Mouse (Mus musculus): Measurements from ENCODE around the gene Slc22a4. TPM values are rescaled to one million over a fixed set of nuclear protein-coding genes. Genes with fewer than 3 reads are reported as not detected.

The Slc22a4 gene
- polyA plus RNA-seq, 2 experiments: 2.7 to 5.2 TPM

GRCm38 (mm10) chr11:54065106-54065914 lies 37.4 kb upstream of the Slc22a4 start:
- Histone ChIP-seq H3K36me3 (ENCODE audit: control insufficient read depth, insufficient read depth, low read length) (peaks cover 23% of the 10 kb centered on the region), H3K9me3 (ENCODE audit: control insufficient read depth, low read length) (no peaks in the 10 kb centered on the region), H3K4me1 (ENCODE audit: control insufficient read depth, insufficient read depth, low read length) (peaks cover 73% of the 10 kb centered on the region), H3K27ac (replicated peaks; ENCODE audit: low read depth, low read length) (no peak overlapping the region), H3K4me2 (replicated peaks; ENCODE audit: low read depth, low read length, severe bottlenecking) (no peak overlapping the region), H3K4me3 (replicated peaks; ENCODE audit: low read length) (no peak overlapping the region), H3K27me3 (ENCODE audit: control insufficient read depth, insufficient read depth, low read length) (no peaks in the 10 kb centered on the region), H3K9ac (ENCODE audit: low read depth, low read length, severe bottlenecking) (no peak overlapping the region)
- DNase-seq (ENCODE audit: low spot score): no peak
- TF ChIP-seq POLR2A (IDR thresholded peaks at IDR 0.05; ENCODE audit: borderline replicate concordance, extremely low read depth, insufficient read depth, insufficient read length): no peak
- 87% methylated on average over 12 of the region's 12 CpGs for WGBS
- ATAC-seq (ENCODE audit: low FRiP score, low read depth): no peak

- Histone ChIP-seq H3K36me3 (ENCODE audit: control insufficient read depth, insufficient read depth, low read length) (peaks cover 26% of the 10 kb centered on the region), H3K27ac (replicated peaks; ENCODE audit: low read depth, low read length) (no peak overlapping the region), H3K9ac (ENCODE audit: low read depth, low read length, severe bottlenecking) (no peak overlapping the region), H3K4me2 (replicated peaks; ENCODE audit: low read depth, low read length, severe bottlenecking) (no peak overlapping the region), H3K4me1 (ENCODE audit: control insufficient read depth, insufficient read depth, low read length) (peaks cover 78% of the 10 kb centered on the region), H3K4me3 (replicated peaks; ENCODE audit: low read length) (no peak overlapping the region), H3K27me3 (ENCODE audit: control insufficient read depth, insufficient read depth, low read length) (no peaks in the 10 kb centered on the region), H3K9me3 (ENCODE audit: control insufficient read depth, low read length) (no peaks in the 10 kb centered on the region)
- DNase-seq (ENCODE audit: low spot score) (no peak), ATAC-seq (ENCODE audit: low FRiP score, low read depth) (no peak)
- WGBS: 92% methylated on average over 3 of the region's 3 CpGs
- no peak for TF ChIP-seq POLR2A (IDR thresholded peaks at IDR 0.05; ENCODE audit: borderline replicate concordance, extremely low read depth, insufficient read depth, insufficient read length)
These were observed 36.6 kb upstream of the Slc22a4 start for GRCm38 (mm10) chr11:54064412-54064978.

GRCm38 (mm10) chr11:54063472-54063775 lies 35.5 kb upstream of the Slc22a4 start:
- peaks cover 87% of the 10 kb centered on the region for H3K4me1 ChIP-seq (ENCODE audit: control insufficient read depth, insufficient read depth, low read length)
- DNase-seq (ENCODE audit: low spot score) (no peak), ATAC-seq (ENCODE audit: low FRiP score, low read depth) (no peak)
- no peak overlapping the region for H3K4me3 ChIP-seq (replicated peaks; ENCODE audit: low read length)
- no peak overlapping the region for H3K4me2 ChIP-seq (replicated peaks; ENCODE audit: low read depth, low read length, severe bottlenecking)
- no peak for TF ChIP-seq POLR2A (IDR thresholded peaks at IDR 0.05; ENCODE audit: borderline replicate concordance, extremely low read depth, insufficient read depth, insufficient read length)
- no peaks in the 10 kb centered on the region for H3K27me3 ChIP-seq (ENCODE audit: control insufficient read depth, insufficient read depth, low read length)
- no peak overlapping the region for H3K9ac ChIP-seq (ENCODE audit: low read depth, low read length, severe bottlenecking)
- 72% methylated on average over 10 of the region's 10 CpGs for WGBS
- H3K36me3 ChIP-seq (ENCODE audit: control insufficient read depth, insufficient read depth, low read length): peaks cover 30% of the 10 kb centered on the region
- 0 out of 2 replicates have a peak overlapping the region, but pooled peaks have one; percentile 52 for H3K27ac ChIP-seq (replicated peaks; ENCODE audit: low read depth, low read length)
- H3K9me3 ChIP-seq (ENCODE audit: control insufficient read depth, low read length): no peaks in the 10 kb centered on the region

GRCm38 (mm10) chr11:54062753-54063471 lies 35.0 kb upstream of the Slc22a4 start:
- H3K9ac ChIP-seq (ENCODE audit: low read depth, low read length, severe bottlenecking): no peak overlapping the region
- peaks cover 89% of the 10 kb centered on the region for H3K4me1 ChIP-seq (ENCODE audit: control insufficient read depth, insufficient read depth, low read length)
- TF ChIP-seq POLR2A (IDR thresholded peaks at IDR 0.05; ENCODE audit: borderline replicate concordance, extremely low read depth, insufficient read depth, insufficient read length): no peak
- ATAC-seq (ENCODE audit: low FRiP score, low read depth) (no peak), DNase-seq (ENCODE audit: low spot score) (peak; percentile 61)
- 58% methylated on average over 9 of the region's 9 CpGs for WGBS
- H3K36me3 ChIP-seq (ENCODE audit: control insufficient read depth, insufficient read depth, low read length): peaks cover 30% of the 10 kb centered on the region
- H3K27ac ChIP-seq (replicated peaks; ENCODE audit: low read depth, low read length): peak overlapping the region; percentile 52
- H3K4me2 ChIP-seq (replicated peaks; ENCODE audit: low read depth, low read length, severe bottlenecking): no peak overlapping the region
- no peaks in the 10 kb centered on the region for H3K27me3 ChIP-seq (ENCODE audit: control insufficient read depth, insufficient read depth, low read length)
- no peaks in the 10 kb centered on the region for H3K9me3 ChIP-seq (ENCODE audit: control insufficient read depth, low read length)
- no peak overlapping the region for H3K4me3 ChIP-seq (replicated peaks; ENCODE audit: low read length)

GRCm38 (mm10) chr11:54062086-54062752 lies 34.3 kb upstream of the Slc22a4 start:
- no peak for ATAC-seq (ENCODE audit: low FRiP score, low read depth)
- peak overlapping the region; percentile 52 for H3K27ac ChIP-seq (replicated peaks; ENCODE audit: low read depth, low read length)

More at GRCm38 (mm10) chr11:54062086-54062752, 34.3 kb upstream of the Slc22a4 start:
- no peak overlapping the region for H3K4me2 ChIP-seq (replicated peaks; ENCODE audit: low read depth, low read length, severe bottlenecking)
- no peaks in the 10 kb centered on the region for H3K27me3 ChIP-seq (ENCODE audit: control insufficient read depth, insufficient read depth, low read length)
- H3K36me3 ChIP-seq (ENCODE audit: control insufficient read depth, insufficient read depth, low read length): peaks cover 30% of the 10 kb centered on the region
- H3K4me1 ChIP-seq (ENCODE audit: control insufficient read depth, insufficient read depth, low read length): peaks cover 89% of the 10 kb centered on the region
- no peak overlapping the region for H3K4me3 ChIP-seq (replicated peaks; ENCODE audit: low read length)
- no peak overlapping the region for H3K9ac ChIP-seq (ENCODE audit: low read depth, low read length, severe bottlenecking)
- WGBS: 39% methylated on average over 12 of the region's 12 CpGs
- no peak for DNase-seq (ENCODE audit: low spot score)
- H3K9me3 ChIP-seq (ENCODE audit: control insufficient read depth, low read length): no peaks in the 10 kb centered on the region
- TF ChIP-seq POLR2A (IDR thresholded peaks at IDR 0.05; ENCODE audit: borderline replicate concordance, extremely low read depth, insufficient read depth, insufficient read length): no peak
